Mouse (Mus musculus): ENCODE measurements around the gene Ssna1.
"Not testable (repeated sequence)": the region's sequence is repeated elsewhere in the genome, so short reads cannot be mapped to it uniquely, and the experiment has no call there.

Gene Ssna1

GRCm38 (mm10) chr2:25262291-25262767, 9.9 kb downstream of the Ssna1 start, which contains the start of gene Tprn:
Tprn (plus strand) TSS chr2:25262618.
- peak; percentile 90 for DNase-seq (ENCODE audit: low spot score)

- no peak for DNase-seq (ENCODE audit: low spot score)
These were observed 10.4 kb downstream of the Ssna1 start for GRCm38 (mm10) chr2:25261870-25262269.

DNA sequence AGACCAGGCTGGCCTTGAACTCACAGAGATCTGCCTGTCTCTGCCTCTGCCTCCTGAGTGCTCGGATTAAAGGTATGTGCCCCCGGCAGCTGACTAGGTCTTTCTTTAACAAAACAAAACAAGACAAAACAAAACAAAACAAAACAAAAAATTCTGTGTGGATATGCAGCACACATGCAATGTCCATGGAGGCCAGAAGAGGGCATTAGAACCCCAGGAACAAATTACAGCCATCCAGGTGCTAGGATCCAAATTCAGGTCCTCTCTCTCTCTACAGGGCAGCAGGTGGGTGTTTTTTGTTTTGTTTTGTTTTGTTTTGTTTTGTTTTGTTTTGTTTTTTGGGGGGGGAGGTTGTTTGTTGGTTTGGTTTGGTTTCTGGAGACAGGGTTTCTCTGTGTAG, 13.4 kb downstream of the Ssna1 start:
- no peak for DNase-seq (ENCODE audit: low spot score)

DNA sequence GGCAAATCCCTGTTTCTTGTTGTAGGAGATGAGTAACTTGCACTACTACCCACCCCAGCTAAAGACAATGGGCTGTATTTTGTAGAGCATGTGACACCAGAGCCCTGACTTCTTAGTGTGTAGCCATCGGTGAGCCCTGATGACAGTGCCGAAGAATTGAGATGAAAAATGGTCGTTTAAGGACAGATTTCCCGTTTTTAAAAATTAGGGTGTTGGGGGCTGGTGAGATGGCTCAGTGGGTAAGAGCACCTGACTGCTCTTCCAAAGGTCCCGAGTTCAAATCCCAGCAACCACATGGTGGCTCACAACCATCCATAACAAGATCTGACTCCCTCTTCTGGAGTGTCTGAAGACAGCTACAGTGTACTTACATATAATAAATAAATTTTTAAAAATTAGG, 15.0 kb downstream of the Ssna1 start:
- DNase-seq (ENCODE audit: low spot score) = not testable (repeated sequence)

- peak; percentile 46 for DNase-seq (ENCODE audit: low spot score)
These were observed 15.7 kb downstream of the Ssna1 start for GRCm38 (mm10) chr2:25256443-25257109.

- peak; percentile 93 for DNase-seq (ENCODE audit: low spot score)
These were observed 16.9 kb downstream of the Ssna1 start, which contains the start of gene Tmem203 for GRCm38 (mm10) chr2:25255284-25255779. Tmem203 (plus strand) TSS chr2:25255439.

DNA sequence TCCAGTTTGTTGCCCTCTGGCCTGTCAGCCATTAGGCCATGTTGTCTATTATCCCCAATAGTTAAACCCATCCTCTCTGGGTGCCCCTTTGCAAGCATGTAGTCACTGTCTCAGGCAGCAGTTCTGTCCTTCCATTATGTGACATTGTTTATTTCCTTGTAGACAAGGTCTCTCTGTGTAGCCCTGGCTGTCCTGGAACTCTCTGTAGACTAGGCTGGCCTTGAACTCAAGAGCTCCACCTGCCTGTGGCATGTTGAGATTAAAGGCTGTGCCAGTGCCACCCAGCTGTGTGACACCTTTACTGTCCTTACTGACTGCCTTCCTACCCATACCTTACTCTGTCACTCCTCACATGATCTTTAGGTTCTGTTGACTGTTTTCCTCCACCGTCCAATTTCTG, 19.9 kb downstream of the Ssna1 start:
- DNase-seq (ENCODE audit: low spot score) = no peak

- DNase-seq (ENCODE audit: low spot score) = no peak
These were observed 25.8 kb downstream of the Ssna1 start, which contains the start of gene AL732309.1 for GRCm38 (mm10) chr2:25246183-25247072. AL732309.1 (minus strand) TSS chr2:25246863.

DNA sequence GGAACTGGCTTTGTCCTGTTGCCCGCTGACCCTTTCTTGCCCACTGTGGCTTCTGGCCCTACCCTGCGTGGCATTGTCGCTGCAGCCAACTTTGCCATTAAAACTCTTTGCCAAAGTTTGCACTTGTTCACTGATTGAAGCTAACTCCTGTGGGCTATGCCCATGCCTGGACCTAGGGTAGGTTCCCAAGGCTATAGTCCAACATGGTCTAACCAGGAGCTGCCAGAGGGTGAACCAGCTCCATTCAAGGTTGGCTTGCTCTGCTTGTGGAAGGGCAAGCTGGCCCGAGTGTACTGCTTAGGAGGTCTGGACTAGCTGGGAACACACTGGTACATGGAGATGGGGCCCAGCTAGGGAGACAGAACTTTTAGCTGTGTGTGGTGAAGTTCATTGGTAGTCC, 28.1 kb downstream of the Ssna1 start:
- DNase-seq (ENCODE audit: low spot score) = no peak

- no peak for DNase-seq (ENCODE audit: low spot score)
These were observed 28.9 kb downstream of the Ssna1 start for GRCm38 (mm10) chr2:25243342-25243741.

DNA sequence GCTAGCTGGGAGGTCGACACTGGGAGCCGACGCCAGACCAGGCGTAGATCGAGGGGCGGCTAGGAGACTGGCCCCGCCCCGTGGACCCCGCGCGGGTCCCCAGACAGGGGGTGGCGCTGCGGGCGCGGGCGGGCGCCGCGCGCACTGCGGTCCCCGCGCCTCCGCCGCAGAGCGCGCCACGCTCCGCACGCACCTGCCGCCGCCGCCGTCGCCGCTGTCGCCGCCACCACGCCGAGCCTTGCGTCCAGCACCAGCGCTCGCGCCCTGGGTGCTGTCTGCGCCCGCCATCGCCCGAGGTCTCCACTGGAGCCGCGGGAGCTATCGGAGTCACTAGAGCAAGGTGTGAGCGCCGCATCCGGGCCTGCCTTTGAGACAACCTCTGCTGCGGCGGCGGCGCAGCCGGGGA, 30.1 kb downstream of the Ssna1 start, which contains the start of the genes Rnf208 and Cysrt1:
Gene Rnf208 (plus strand): TSS at position 155 of the 406 bp plus-strand sequence.
Gene Cysrt1 (minus strand): TSS at position 352 of the 406 bp plus-strand sequence.
- DNase-seq (ENCODE audit: low spot score) = no peak

DNA sequence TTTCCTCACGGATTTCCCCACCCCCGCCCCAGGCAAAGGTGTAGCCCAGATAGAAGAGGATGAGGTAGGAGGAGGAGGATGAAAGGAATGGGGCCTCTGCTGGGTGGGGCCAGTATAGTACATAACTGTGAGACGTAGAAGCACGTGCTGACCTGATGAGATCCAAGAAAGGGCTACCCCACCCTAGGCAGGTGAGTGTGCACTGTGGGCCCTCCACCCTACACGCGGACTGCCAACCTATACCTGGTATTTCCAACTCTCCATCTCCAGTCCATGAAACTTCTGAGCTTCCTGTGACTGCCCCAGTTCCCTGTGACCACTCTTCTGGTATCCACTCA, 30.8 kb downstream of the Ssna1 start:
- DNase-seq (ENCODE audit: low spot score) = no peak

DNA sequence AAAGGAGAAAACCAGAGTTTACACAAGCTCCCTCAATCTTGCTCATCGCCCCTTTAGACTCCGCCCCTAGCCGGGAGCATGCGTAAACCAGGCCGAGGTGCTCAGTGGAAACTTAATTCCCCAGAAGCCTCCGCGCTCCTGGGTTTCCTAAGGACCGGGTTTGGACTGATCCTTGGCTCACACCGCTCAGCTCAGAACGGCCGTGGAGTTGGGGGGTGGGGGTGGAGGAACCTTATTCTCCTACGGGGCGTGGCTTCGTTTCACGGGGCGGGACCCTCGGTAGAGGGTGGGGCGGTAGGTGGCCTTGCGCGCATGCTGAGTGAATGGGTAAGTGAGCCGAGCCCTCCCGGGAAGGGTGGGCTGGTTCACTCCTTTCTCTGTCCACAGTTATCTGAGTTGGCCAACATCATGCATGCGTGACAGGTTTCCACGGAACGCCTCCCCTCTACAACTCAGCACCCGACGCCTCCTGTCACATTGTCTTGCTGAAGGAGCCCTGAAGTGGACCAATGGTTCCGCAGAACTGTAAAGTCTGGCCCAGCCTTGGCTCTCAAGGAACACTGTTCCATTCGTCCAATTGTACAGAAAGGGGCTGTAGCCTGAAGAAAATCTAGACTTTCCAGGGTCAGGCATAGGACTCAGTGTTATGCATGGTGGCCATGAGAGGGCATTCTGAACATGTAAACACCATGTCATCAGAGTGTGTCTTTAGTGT, 31.4 kb downstream of the Ssna1 start:
- DNase-seq (ENCODE audit: low spot score) = no peak

- DNase-seq (ENCODE audit: low spot score) = no peak
These were observed 31.9 kb downstream of the Ssna1 start for GRCm38 (mm10) chr2:25240310-25240709.

- DNase-seq (ENCODE audit: low spot score) = no peak
These were observed 32.5 kb downstream of the Ssna1 start for GRCm38 (mm10) chr2:25239766-25240165.

DNA sequence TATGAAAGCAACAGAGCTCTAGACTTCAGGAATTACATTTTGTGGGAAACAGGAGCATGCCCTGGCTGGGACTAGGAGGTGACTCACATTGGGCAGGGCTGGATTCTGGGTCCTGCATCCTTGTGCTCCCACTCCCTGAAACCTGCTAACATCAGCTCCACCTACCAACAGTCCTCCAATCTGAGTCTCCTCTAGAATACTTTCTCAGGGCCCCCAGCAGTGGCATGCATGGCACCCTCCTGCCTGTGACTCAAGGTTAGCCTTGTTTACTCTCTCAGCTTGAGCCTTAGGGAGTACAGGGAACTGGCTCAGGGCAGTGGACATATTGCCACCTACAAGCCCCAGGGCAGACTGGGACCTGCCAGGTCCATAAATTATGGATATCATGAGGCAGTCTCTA, 34.1 kb downstream of the Ssna1 start:
- DNase-seq (ENCODE audit: low spot score) = no peak

DNA sequence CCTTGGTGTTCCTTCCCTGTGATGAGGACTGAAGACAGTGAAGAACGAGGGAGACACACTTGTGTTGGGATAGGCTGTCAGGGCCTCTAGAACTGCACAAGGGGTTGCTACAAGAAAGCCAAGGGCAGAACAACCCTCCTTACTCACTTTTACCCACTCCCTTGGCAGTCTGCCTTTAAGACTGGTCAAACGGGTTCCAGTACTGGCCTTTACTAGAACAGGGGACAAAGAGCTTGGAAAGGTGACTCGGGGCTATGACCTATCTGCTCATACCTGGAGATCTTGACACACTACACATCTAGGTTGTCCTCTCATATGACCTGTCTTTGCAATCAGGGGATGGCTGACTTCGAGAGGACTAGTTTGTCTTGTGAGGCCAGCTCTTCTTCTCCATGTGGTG, 34.7 kb downstream of the Ssna1 start:
- no peak for DNase-seq (ENCODE audit: low spot score)

GRCm38 (mm10) chr2:25236614-25237013, 35.6 kb downstream of the Ssna1 start, which contains the start of gene Rnf224:
Rnf224 (minus strand) TSS chr2:25236787.
- no peak for DNase-seq (ENCODE audit: low spot score)

- no peak for DNase-seq (ENCODE audit: low spot score)
These were observed 37.6 kb downstream of the Ssna1 start for GRCm38 (mm10) chr2:25234551-25235220.

DNA sequence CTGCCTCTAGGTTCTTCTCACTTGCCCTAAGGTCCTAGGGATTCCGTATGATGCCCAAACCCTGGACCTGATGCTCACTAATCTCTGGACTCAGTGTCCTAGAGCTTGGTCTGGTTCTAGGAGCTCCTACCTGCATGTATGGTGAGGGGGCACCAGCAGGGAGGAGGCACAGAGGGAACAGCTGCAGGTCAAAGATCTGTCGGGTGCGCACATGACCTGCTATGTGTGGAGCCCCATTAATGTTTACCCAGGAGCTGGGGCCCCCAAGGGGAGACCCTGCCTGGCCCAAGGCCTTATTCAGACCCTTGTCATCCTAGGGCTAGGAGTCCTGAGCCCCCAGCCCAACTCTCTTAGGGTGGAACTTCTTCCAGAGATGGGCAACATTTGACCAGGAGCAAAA, 38.2 kb downstream of the Ssna1 start, which contains the start of gene Slc34a3:
Gene Slc34a3 (minus strand): TSS at position 315 of the 400 bp plus-strand sequence.
- DNase-seq (ENCODE audit: low spot score) = no peak

DNA sequence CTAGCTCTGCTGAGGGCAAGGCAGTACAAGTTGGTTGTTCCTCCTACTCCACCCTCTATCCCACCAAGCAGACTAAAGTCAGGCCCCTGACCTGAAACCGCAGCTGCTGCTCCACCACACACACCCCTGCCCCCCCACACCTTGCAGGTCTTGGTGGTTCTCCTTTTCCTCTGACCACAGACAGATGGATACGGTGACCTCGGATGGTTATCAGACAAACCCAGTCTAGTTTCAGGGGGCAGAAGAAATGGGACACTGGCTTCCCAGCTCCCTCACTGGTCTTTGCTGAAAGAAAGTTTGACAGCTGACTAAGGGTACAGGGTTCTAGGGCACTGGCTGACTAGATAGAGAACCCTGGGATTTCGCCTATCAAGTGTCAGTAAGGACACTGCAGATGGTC, 38.8 kb downstream of the Ssna1 start:
- no peak for DNase-seq (ENCODE audit: low spot score)
